Mouse (Mus musculus): ENCODE results near the gene Cplx1.

GRCm38 (mm10) chr5:108518106-108518885 lies 31.5 kb downstream of the Cplx1 start:
- TF ChIP-seq CTCF (IDR thresholded peaks at IDR 0.05; ENCODE audit: low read depth, low read length) (no peak), POLR2AphosphoS5 (IDR thresholded peaks at IDR 0.05; ENCODE audit: insufficient replicate concordance, low read depth, low read length) (no peak), GATA1 (IDR thresholded peaks at IDR 0.05; ENCODE audit: borderline replicate concordance, low read length) (no peak)

Data from G1E (cell line).